Mouse (Mus musculus): Measurements from ENCODE around the gene Zdhhc25. TPM values are rescaled to one million over a fixed set of nuclear protein-coding genes. Genes with fewer than 3 reads are reported as not detected.

Gene Zdhhc25
- polyA plus RNA-seq (2012; fragmentation: generic; extraction: Trizol) = 0.51 TPM
- long read RNA-seq, experiment 1 = 0 reads
- long read RNA-seq, experiment 2 = 0 reads

GRCm38 (mm10) chr15:88600002-88600401, at the start of gene Zdhhc25:
Zdhhc25 (plus strand) TSS chr15:88600302.
- H3K36me3 ChIP-seq (ENCODE audit: control insufficient read depth, insufficient read depth) = no peaks in the 10 kb centered on the region
- H3K4me3 ChIP-seq (ENCODE audit: insufficient read depth, poor library complexity, severe bottlenecking) = no peak within 1 kb of the TSS
- no peak for TF ChIP-seq MYOD1 (IDR thresholded peaks at IDR 0.05; ENCODE audit: control insufficient read depth, insufficient read length, low read depth)
- TF ChIP-seq MYOG (IDR thresholded peaks at IDR 0.05; ENCODE audit: control insufficient read depth, extremely low read depth, insufficient read length) = no peak
- no peak for TF ChIP-seq CEBPB (IDR thresholded peaks at IDR 0.05; ENCODE audit: low read depth)
- TF ChIP-seq USF1 (IDR thresholded peaks at IDR 0.05; ENCODE audit: low read depth) = no peak
- no peak for TF ChIP-seq FOSL1 (IDR thresholded peaks at IDR 0.05; ENCODE audit: insufficient read depth, low read length, poor library complexity, severe bottlenecking)
- no peak within 1 kb of the TSS for H3ac ChIP-seq (ENCODE audit: control insufficient read depth, insufficient read length, low read depth)
- no peaks in the 10 kb centered on the region for H3K79me3 ChIP-seq (ENCODE audit: low read depth)
- no peaks in the 10 kb centered on the region for H3K79me2 ChIP-seq (ENCODE audit: control insufficient read depth, insufficient read depth)
- H3K27me3 ChIP-seq (ENCODE audit: control insufficient read depth, insufficient read depth, insufficient read length) = no peaks in the 10 kb centered on the region

GRCm38 (mm10) chr15:88552852-88553251, 47.2 kb upstream of the Zdhhc25 start:
- Histone ChIP-seq H3ac (ENCODE audit: control insufficient read depth, insufficient read length, low read depth) (no peak overlapping the region), H3K36me3 (ENCODE audit: control insufficient read depth, insufficient read depth) (no peaks in the 10 kb centered on the region), H3K4me3 (ENCODE audit: insufficient read depth, poor library complexity, severe bottlenecking) (no peak overlapping the region), H3K79me3 (ENCODE audit: low read depth) (no peaks in the 10 kb centered on the region), H3K27me3 (ENCODE audit: control insufficient read depth, insufficient read depth, insufficient read length) (peaks cover 3% of the 10 kb centered on the region), H3K79me2 (ENCODE audit: control insufficient read depth, insufficient read depth) (no peaks in the 10 kb centered on the region)
- TF ChIP-seq CTCF (IDR thresholded peaks at IDR 0.05; ENCODE audit: control insufficient read depth, insufficient read depth, insufficient read length) (no peak), MYOD1 (IDR thresholded peaks at IDR 0.05; ENCODE audit: control insufficient read depth, insufficient read length, low read depth) (no peak), FOSL1 (IDR thresholded peaks at IDR 0.05; ENCODE audit: insufficient read depth, low read length, poor library complexity, severe bottlenecking) (no peak)

- no peak overlapping the region for H3K4me3 ChIP-seq (ENCODE audit: insufficient read depth, poor library complexity, severe bottlenecking)
- no peaks in the 10 kb centered on the region for H3K36me3 ChIP-seq (ENCODE audit: control insufficient read depth, insufficient read depth)
- no peaks in the 10 kb centered on the region for H3K79me3 ChIP-seq (ENCODE audit: low read depth)
- no peaks in the 10 kb centered on the region for H3K79me2 ChIP-seq (ENCODE audit: control insufficient read depth, insufficient read depth)
- TF ChIP-seq CTCF (IDR thresholded peaks at IDR 0.05; ENCODE audit: control insufficient read depth, insufficient read depth, insufficient read length) (peak; percentile 87), MYOG (IDR thresholded peaks at IDR 0.05; ENCODE audit: control insufficient read depth, extremely low read depth, insufficient read length) (no peak), FOSL1 (IDR thresholded peaks at IDR 0.05; ENCODE audit: insufficient read depth, low read length, poor library complexity, severe bottlenecking) (no peak), MYOD1 (IDR thresholded peaks at IDR 0.05; ENCODE audit: control insufficient read depth, insufficient read length, low read depth) (no peak)
- H3ac ChIP-seq (ENCODE audit: control insufficient read depth, insufficient read length, low read depth) = no peak overlapping the region
- peaks cover 3% of the 10 kb centered on the region for H3K27me3 ChIP-seq (ENCODE audit: control insufficient read depth, insufficient read depth, insufficient read length)
Measured at GRCm38 (mm10) chr15:88555476-88555875, 44.6 kb upstream of the Zdhhc25 start.

GRCm38 (mm10) chr15:88560637-88561036, 39.5 kb upstream of the Zdhhc25 start:
- no peaks in the 10 kb centered on the region for H3K27me3 ChIP-seq (ENCODE audit: control insufficient read depth, insufficient read depth, insufficient read length)
- no peak for TF ChIP-seq CTCF (IDR thresholded peaks at IDR 0.05; ENCODE audit: control insufficient read depth, insufficient read depth, insufficient read length)
- TF ChIP-seq CEBPB (IDR thresholded peaks at IDR 0.05; ENCODE audit: low read depth) = no peak
- TF ChIP-seq MYOD1 (IDR thresholded peaks at IDR 0.05; ENCODE audit: control insufficient read depth, insufficient read length, low read depth) = no peak
- no peak for TF ChIP-seq MYOG (IDR thresholded peaks at IDR 0.05; ENCODE audit: control insufficient read depth, extremely low read depth, insufficient read length)
- TF ChIP-seq FOSL1 (IDR thresholded peaks at IDR 0.05; ENCODE audit: insufficient read depth, low read length, poor library complexity, severe bottlenecking) = no peak
- no peak for TF ChIP-seq USF1 (IDR thresholded peaks at IDR 0.05; ENCODE audit: low read depth)
- no peaks in the 10 kb centered on the region for H3K79me3 ChIP-seq (ENCODE audit: low read depth)
- no peaks in the 10 kb centered on the region for H3K79me2 ChIP-seq (ENCODE audit: control insufficient read depth, insufficient read depth)
- no peaks in the 10 kb centered on the region for H3K36me3 ChIP-seq (ENCODE audit: control insufficient read depth, insufficient read depth)
- no peak overlapping the region for H3K4me3 ChIP-seq (ENCODE audit: insufficient read depth, poor library complexity, severe bottlenecking)
- H3ac ChIP-seq (ENCODE audit: control insufficient read depth, insufficient read length, low read depth) = no peak overlapping the region

GRCm38 (mm10) chr15:88561058-88561730, 38.9 kb upstream of the Zdhhc25 start:
- Histone ChIP-seq H3K4me3 (ENCODE audit: insufficient read depth, poor library complexity, severe bottlenecking) (no peak overlapping the region), H3K27me3 (ENCODE audit: control insufficient read depth, insufficient read depth, insufficient read length) (no peaks in the 10 kb centered on the region), H3K79me3 (ENCODE audit: low read depth) (no peaks in the 10 kb centered on the region), H3K79me2 (ENCODE audit: control insufficient read depth, insufficient read depth) (no peaks in the 10 kb centered on the region), H3K36me3 (ENCODE audit: control insufficient read depth, insufficient read depth) (no peaks in the 10 kb centered on the region), H3ac (ENCODE audit: control insufficient read depth, insufficient read length, low read depth) (no peak overlapping the region)
- TF ChIP-seq MYOD1 (IDR thresholded peaks at IDR 0.05; ENCODE audit: control insufficient read depth, insufficient read length, low read depth) (no peak), CTCF (IDR thresholded peaks at IDR 0.05; ENCODE audit: control insufficient read depth, insufficient read depth, insufficient read length) (no peak), CEBPB (IDR thresholded peaks at IDR 0.05; ENCODE audit: low read depth) (no peak), USF1 (IDR thresholded peaks at IDR 0.05; ENCODE audit: low read depth) (no peak), FOSL1 (IDR thresholded peaks at IDR 0.05; ENCODE audit: insufficient read depth, low read length, poor library complexity, severe bottlenecking) (no peak), MAX (IDR thresholded peaks at IDR 0.05) (no peak), MYOG (IDR thresholded peaks at IDR 0.05; ENCODE audit: control insufficient read depth, extremely low read depth, insufficient read length) (no peak)

- Histone ChIP-seq H3K36me3 (ENCODE audit: control insufficient read depth, insufficient read depth) (no peaks in the 10 kb centered on the region), H3ac (ENCODE audit: control insufficient read depth, insufficient read length, low read depth) (no peak overlapping the region), H3K79me3 (ENCODE audit: low read depth) (no peaks in the 10 kb centered on the region), H3K27me3 (ENCODE audit: control insufficient read depth, insufficient read depth, insufficient read length) (no peaks in the 10 kb centered on the region), H3K79me2 (ENCODE audit: control insufficient read depth, insufficient read depth) (no peaks in the 10 kb centered on the region), H3K4me3 (ENCODE audit: insufficient read depth, poor library complexity, severe bottlenecking) (no peak overlapping the region)
- no peak for TF ChIP-seq MYOD1 (IDR thresholded peaks at IDR 0.05; ENCODE audit: control insufficient read depth, insufficient read length, low read depth)
- no peak for TF ChIP-seq MAX (IDR thresholded peaks at IDR 0.05)
- TF ChIP-seq MYOG (IDR thresholded peaks at IDR 0.05; ENCODE audit: control insufficient read depth, extremely low read depth, insufficient read length) = no peak
- TF ChIP-seq USF1 (IDR thresholded peaks at IDR 0.05; ENCODE audit: low read depth) = no peak
- no peak for TF ChIP-seq CTCF (IDR thresholded peaks at IDR 0.05; ENCODE audit: control insufficient read depth, insufficient read depth, insufficient read length)
- no peak for TF ChIP-seq CEBPB (IDR thresholded peaks at IDR 0.05; ENCODE audit: low read depth)
- TF ChIP-seq FOSL1 (IDR thresholded peaks at IDR 0.05; ENCODE audit: insufficient read depth, low read length, poor library complexity, severe bottlenecking) = no peak
Measured at GRCm38 (mm10) chr15:88565307-88565706, 34.8 kb upstream of the Zdhhc25 start.

All from C2C12 (cell line).